Mouse (Mus musculus): ENCODE results near the gene Defa33. TPM values are rescaled to one million over a fixed set of nuclear protein-coding genes. Genes with fewer than 3 reads are reported as not detected.
"Not testable (repeated sequence)": the region's sequence is repeated elsewhere in the genome, so short reads cannot be mapped to it uniquely, and the experiment has no call there.

Gene Defa33
- not detected in 2 replicates for polyA plus RNA-seq (2012; rRNA removed)

GRCm38 (mm10) chr8:21391511-21391910 is at the start of gene Defa33:
Gene Defa33 (plus strand): TSS chr8:21391811.
- H3K4me3 ChIP-seq (replicated peaks; ENCODE audit: extremely low read depth, low read depth, low read length); DNase-seq; H3K4me1 ChIP-seq (ENCODE audit: control insufficient read depth, insufficient read depth, low read length): not testable (repeated sequence)
- no CpG with 5 or more reads among the region's 2 CpGs for WGBS

- H3K4me3 ChIP-seq (replicated peaks; ENCODE audit: extremely low read depth, low read depth, low read length); DNase-seq; H3K4me1 ChIP-seq (ENCODE audit: control insufficient read depth, insufficient read depth, low read length): not testable (repeated sequence)
- 67% methylated on average over 1 of the region's 2 CpGs for WGBS
Measured at GRCm38 (mm10) chr8:21378215-21378614, 13.4 kb upstream of the Defa33 start, which contains the start of gene Defa2. Gene Defa2 (plus strand): TSS chr8:21378515.

- not testable (repeated sequence) for DNase-seq; H3K4me3 ChIP-seq (replicated peaks; ENCODE audit: extremely low read depth, low read depth, low read length); H3K4me1 ChIP-seq (ENCODE audit: control insufficient read depth, insufficient read depth, low read length)
- WGBS, result no CpG with 5 or more reads among the region's 1 CpGs
Measured at GRCm38 (mm10) chr8:21427111-21427510, 35.5 kb downstream of the Defa33 start, which contains the start of gene Defa36. Gene Defa36 (plus strand): TSS chr8:21427411.

Other genes starting within 250 kb of the Defa33 start
- gene Defa22, start 229.5 kb upstream of the Defa33 start, polyA plus RNA-seq (2012; rRNA removed), result not detected in 2 replicates
- gene Defa31, start 200.2 kb upstream of the Defa33 start, polyA plus RNA-seq (2012; rRNA removed), result not detected in 2 replicates
- gene Gm15293, start 190.2 kb upstream of the Defa33 start, polyA plus RNA-seq (2012; rRNA removed), result not detected in 2 replicates
- gene Gm15292, start 142.1 kb upstream of the Defa33 start, polyA plus RNA-seq (2012; rRNA removed), result not detected in 2 replicates
- not detected in 2 replicates for gene Defa27, start 76.3 kb upstream of the Defa33 start, polyA plus RNA-seq (2012; rRNA removed)
- not detected in 2 replicates for gene Defa29, start 64.8 kb upstream of the Defa33 start, polyA plus RNA-seq (2012; rRNA removed)
- 0.58 TPM in 1 of 2 replicates, not detected in the other for gene Defa2, start 13.3 kb upstream of the Defa33 start, polyA plus RNA-seq (2012; rRNA removed)
- gene Defa36, start 35.6 kb downstream of the Defa33 start, polyA plus RNA-seq (2012; rRNA removed), result not detected in 2 replicates
- gene Gm7849, start 64.7 kb downstream of the Defa33 start, polyA plus RNA-seq (2012; rRNA removed), result not detected in 2 replicates
- not detected in 2 replicates for gene Defa20, start 117.4 kb downstream of the Defa33 start, polyA plus RNA-seq (2012; rRNA removed)
- gene Defa32, start 137.2 kb downstream of the Defa33 start, polyA plus RNA-seq (2012; rRNA removed), result not detected in 2 replicates
- gene Defa37, start 173.6 kb downstream of the Defa33 start, polyA plus RNA-seq (2012; rRNA removed), result not detected in 2 replicates
- not detected in 2 replicates for gene Defa28, start 191.2 kb downstream of the Defa33 start, polyA plus RNA-seq (2012; rRNA removed)
- not detected in 2 replicates for gene Gm7861, start 202.7 kb downstream of the Defa33 start, polyA plus RNA-seq (2012; rRNA removed)
- gene Defa26, start 226.4 kb downstream of the Defa33 start, polyA plus RNA-seq (2012; rRNA removed), result not detected in 2 replicates